ENCODE assay signal across 21 mouse cellular contexts in the genomic region with DNA sequence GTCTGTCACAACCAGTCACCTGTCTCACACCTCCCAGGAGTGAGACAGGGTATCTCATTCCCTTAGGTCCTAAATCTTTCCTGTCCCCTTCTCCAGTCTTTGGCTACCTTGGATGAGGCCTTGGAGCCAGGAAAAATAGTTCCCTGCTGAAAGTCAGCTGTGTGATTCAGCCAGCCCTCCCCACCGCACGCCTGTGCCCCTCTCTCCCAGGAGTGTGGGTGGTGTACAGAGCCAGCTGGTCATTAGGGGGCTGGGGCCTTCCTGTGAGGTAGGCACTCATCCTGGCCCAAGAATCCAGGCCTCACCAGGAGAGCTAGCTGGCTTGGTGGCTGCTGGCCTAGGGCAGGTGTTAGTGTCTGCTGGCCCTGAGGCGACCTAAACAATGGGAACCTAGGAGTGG. TPM values are rescaled to one million over a fixed set of nuclear protein-coding genes. Genes with fewer than 3 reads are reported as not detected.
DNase-seq lines count a peak whose midpoint lies in the region; ATAC-seq and TF ChIP-seq lines count a peak whose summit lies in the region.
"Had no signal": no experiment of that assay in that cellular context is flagged by ENCODE, and none has a peak within 500 bp of the region (broad histone marks: within the 10 kb centered on the region; RNA-seq: fewer than 3 reads in every experiment).

No protein-coding gene starts in this region.

- H3ac ChIP-seq in myocyte (ENCODE audit: control insufficient read depth, insufficient read length), result no peak overlapping the region

- no peak for ATAC-seq in kidney, embryonic 16.5 days (ENCODE audit: low FRiP score, low TSS enrichment)
- ATAC-seq in midbrain, embryonic 11.5 days (ENCODE audit: low FRiP score), result no peak
- ATAC-seq in liver, embryonic 11.5 days (replicated peaks; ENCODE audit: low FRiP score), result no peak
- ATAC-seq: midbrain, embryonic 13.5 days had no signal

- TF ChIP-seq POLR2A in myocyte (IDR thresholded peaks at IDR 0.05; ENCODE audit: insufficient read length, low read depth), result no peak

- peaks cover 4% of the 10 kb centered on the region for H3K4me1 ChIP-seq in kidney, embryonic 16.5 days (ENCODE audit: insufficient read depth, low read length)
- H3K4me1 ChIP-seq in midbrain, embryonic 11.5 days (ENCODE audit: control insufficient read depth, insufficient read depth, low read length), result no peaks in the 10 kb centered on the region
- peaks cover 9% of the 10 kb centered on the region for H3K4me1 ChIP-seq in liver, embryonic 11.5 days (replicated peaks; ENCODE audit: control insufficient read depth, insufficient read depth, low read length)
- H3K4me1 ChIP-seq: embryonic facial prominence, embryonic 12.5 days had no signal

- WGBS in kidney, embryonic 16.5 days, result 56% methylated on average over 3 of the region's 3 CpGs
- WGBS in midbrain, embryonic 11.5 days, result 83% methylated on average over 3 of the region's 3 CpGs
- 86% methylated on average over 3 of the region's 3 CpGs for WGBS in liver, embryonic 11.5 days

- H3K79me2 ChIP-seq in myocyte (ENCODE audit: control insufficient read depth, insufficient read depth), result peaks cover 56% of the 10 kb centered on the region

- H3K27me3 ChIP-seq in kidney, embryonic 16.5 days (ENCODE audit: insufficient read depth, low read length), result no peaks in the 10 kb centered on the region
- H3K27me3 ChIP-seq in myocyte (ENCODE audit: control insufficient read depth, insufficient read depth, insufficient read length), result no peaks in the 10 kb centered on the region
- no peaks in the 10 kb centered on the region for H3K27me3 ChIP-seq in midbrain, embryonic 11.5 days (ENCODE audit: control insufficient read depth, insufficient read depth, low read length)
- H3K27me3 ChIP-seq in liver, embryonic 11.5 days (replicated peaks; ENCODE audit: control insufficient read depth, insufficient read depth, low read length), result no peaks in the 10 kb centered on the region
- H3K27me3 ChIP-seq: embryonic facial prominence, embryonic 12.5 days; hindbrain, embryonic 13.5 days; midbrain, embryonic 13.5 days had no signal

- H3K9ac ChIP-seq in kidney, embryonic 16.5 days (replicated peaks; ENCODE audit: low read length), result no peak overlapping the region
- H3K9ac ChIP-seq in midbrain, embryonic 11.5 days (ENCODE audit: low read length), result no peak overlapping the region
- H3K9ac ChIP-seq in liver, embryonic 11.5 days (ENCODE audit: low read depth, low read length), result no peak overlapping the region
- H3K9ac ChIP-seq: embryonic facial prominence, embryonic 12.5 days; midbrain, embryonic 13.5 days had no signal

- peaks cover 31% of the 10 kb centered on the region for H3K36me3 ChIP-seq in kidney, embryonic 16.5 days (ENCODE audit: insufficient read depth, low read length)
- H3K36me3 ChIP-seq in myocyte (ENCODE audit: control insufficient read depth, insufficient read depth), result peaks cover 40% of the 10 kb centered on the region
- peaks cover 22% of the 10 kb centered on the region for H3K36me3 ChIP-seq in midbrain, embryonic 11.5 days (ENCODE audit: control insufficient read depth, insufficient read depth, low read length)
- peaks cover 30% of the 10 kb centered on the region for H3K36me3 ChIP-seq in liver, embryonic 11.5 days (ENCODE audit: control insufficient read depth, insufficient read depth, low read length)

- DNase-seq in cerebellum, postnatal 25 days, result peak; percentile 18 to 22
- no peak for DNase-seq in cerebellum, postnatal 36 days
- DNase-seq in kidney, adult 18-20 months, result no peak
- peak; percentile 49 for DNase-seq in adrenal gland, postnatal 25 days
- DNase-seq in midbrain, embryonic 11.5 days (ENCODE audit: low spot score, missing footprints), result no peak
- no peak for DNase-seq in liver, embryonic 11.5 days (ENCODE audit: low spot score)
- DNase-seq: B cell, adult 2 months; kidney, adult 8-10 months; lung, postnatal 36 days; spleen, adult 18-20 months had no signal

- peak overlapping the region; percentile 66; the same call in 1 of the 2 replicates for H3K27ac ChIP-seq in kidney, embryonic 16.5 days (ENCODE audit: low read length)
- H3K27ac ChIP-seq in midbrain, embryonic 11.5 days (ENCODE audit: low read depth, low read length), result no peak overlapping the region
- H3K27ac ChIP-seq in liver, embryonic 11.5 days (ENCODE audit: low read depth, low read length), result no peak overlapping the region
- H3K27ac ChIP-seq: embryonic facial prominence, embryonic 12.5 days; hindbrain, embryonic 13.5 days; midbrain, embryonic 13.5 days had no signal

- no peak overlapping the region for H3K4me2 ChIP-seq in kidney, embryonic 16.5 days (replicated peaks; ENCODE audit: low read depth, low read length)
- peak overlapping the region; percentile 60 for H3K4me2 ChIP-seq in myocyte (ENCODE audit: low read depth)
- no peak overlapping the region for H3K4me2 ChIP-seq in midbrain, embryonic 11.5 days
- no peak overlapping the region for H3K4me2 ChIP-seq in liver, embryonic 11.5 days
- H3K4me2 ChIP-seq: embryonic facial prominence, embryonic 12.5 days; hindbrain, embryonic 13.5 days; midbrain, embryonic 13.5 days had no signal

- H3K4me3 ChIP-seq in kidney, embryonic 16.5 days (ENCODE audit: low read length), result no peak overlapping the region
- no peak overlapping the region for H3K4me3 ChIP-seq in myocyte
- no peak overlapping the region for H3K4me3 ChIP-seq in midbrain, embryonic 11.5 days (ENCODE audit: low read depth, low read length)
- no peak overlapping the region for H3K4me3 ChIP-seq in liver, embryonic 11.5 days (ENCODE audit: low read depth, low read length)
- H3K4me3 ChIP-seq: embryonic facial prominence, embryonic 12.5 days; hindbrain, embryonic 13.5 days; midbrain, embryonic 13.5 days had no signal

- no peaks in the 10 kb centered on the region for H3K9me3 ChIP-seq in kidney, embryonic 16.5 days (ENCODE audit: low read length)
- H3K9me3 ChIP-seq in midbrain, embryonic 11.5 days (ENCODE audit: control insufficient read depth, low read length), result no peaks in the 10 kb centered on the region
- no peaks in the 10 kb centered on the region for H3K9me3 ChIP-seq in liver, embryonic 11.5 days (ENCODE audit: control insufficient read depth, low read length)
- H3K9me3 ChIP-seq: embryonic facial prominence, embryonic 12.5 days; G1E; hindbrain, embryonic 13.5 days; midbrain, embryonic 13.5 days had no signal

TF ChIP-seq in myocyte, 11 proteins besides CTCF, POLR2A, EP300 and RAD21:
- TF ChIP-seq MYOD1 (IDR thresholded peaks at IDR 0.05; ENCODE audit: control insufficient read depth in 1 of 3, insufficient read length in 2 of 3, low read depth in 2 of 3) (peak in 1 of 3 experiments; percentile 82), REST (IDR thresholded peaks at IDR 0.05; ENCODE audit: insufficient read depth, insufficient read length) (no peak), USF1 (IDR thresholded peaks at IDR 0.05; ENCODE audit: low read depth) (no peak), POLR2AphosphoS2 (IDR thresholded peaks at IDR 0.05; ENCODE audit: insufficient read length, low read depth) (no peak), TCF3 (IDR thresholded peaks at IDR 0.05; ENCODE audit: insufficient read length, low read depth) (no peak), MAX (IDR thresholded peaks at IDR 0.05; ENCODE audit: low read depth) (no peak), MYOG (IDR thresholded peaks at IDR 0.05; ENCODE audit: control insufficient read depth in 1 of 3, insufficient read depth in 1 of 3, insufficient read length in 2 of 3, low read depth in 2 of 3) (peak in 1 of 3 experiments; percentile 62)

RNA-seq across cellular contexts. Expression of a gene that starts 12.2 kb away (rescaled TPM):
- 0.45 TPM in 2 replicates for polyA plus RNA-seq in kidney, embryonic 16.5 days (2015; fragmentation: Nextera tagmentation; extraction: Ambion mirVana)
- 1.5 and 2.9 TPM in 2 replicates for total RNA-seq in adrenal gland, postnatal 25 days (2021)
- polyA plus RNA-seq in myocyte (2012; fragmentation: generic; extraction: Trizol), result 0.55 TPM
- 0.05 and 0.21 TPM in 2 replicates for polyA plus RNA-seq in midbrain, embryonic 11.5 days (2014; fragmentation: Nextera tagmentation; extraction: Ambion mirVana)
- polyA plus RNA-seq in liver, embryonic 11.5 days (2014; fragmentation: Nextera tagmentation; extraction: Ambion mirVana), result 0.16 and 0.23 TPM in 2 replicates

RNA-seq across cellular contexts. Expression of a gene that starts 13.5 kb away (rescaled TPM):
- 15.8 and 16.0 TPM in 2 replicates for polyA plus RNA-seq in kidney, embryonic 16.5 days (2015; fragmentation: Nextera tagmentation; extraction: Ambion mirVana)
- 9.6 and 18.1 TPM in 2 replicates for total RNA-seq in adrenal gland, postnatal 25 days (2021)
- 14.7 TPM for polyA plus RNA-seq in myocyte (2012; fragmentation: generic; extraction: Trizol)
- polyA plus RNA-seq in midbrain, embryonic 11.5 days (2014; fragmentation: Nextera tagmentation; extraction: Ambion mirVana), result 2.9 and 3.5 TPM in 2 replicates
- polyA plus RNA-seq in liver, embryonic 11.5 days (2014; fragmentation: Nextera tagmentation; extraction: Ambion mirVana), result 10.5 and 11.7 TPM in 2 replicates

RNA-seq across cellular contexts. Expression of a gene that starts 15.0 kb away (rescaled TPM):
- polyA plus RNA-seq in kidney, embryonic 16.5 days (2015; fragmentation: Nextera tagmentation; extraction: Ambion mirVana), result 43.8 and 46.2 TPM in 2 replicates
- 51.1 and 52.2 TPM in 2 replicates for total RNA-seq in adrenal gland, postnatal 25 days (2021)
- polyA plus RNA-seq in myocyte (2012; fragmentation: generic; extraction: Trizol), result 22.6 TPM
- polyA plus RNA-seq in midbrain, embryonic 11.5 days (2014; fragmentation: Nextera tagmentation; extraction: Ambion mirVana), result 49.2 and 51.7 TPM in 2 replicates
- 21.4 and 21.7 TPM in 2 replicates for polyA plus RNA-seq in liver, embryonic 11.5 days (2014; fragmentation: Nextera tagmentation; extraction: Ambion mirVana)

RNA-seq across cellular contexts. Expression of a gene that starts 28.3 kb away (rescaled TPM):
- polyA plus RNA-seq in kidney, embryonic 16.5 days (2015; fragmentation: Nextera tagmentation; extraction: Ambion mirVana), result not detected in 2 replicates
- not detected in 2 replicates for total RNA-seq in adrenal gland, postnatal 25 days (2021)
- polyA plus RNA-seq in myocyte (2012; fragmentation: generic; extraction: Trizol), result not detected
- polyA plus RNA-seq in midbrain, embryonic 11.5 days (2014; fragmentation: Nextera tagmentation; extraction: Ambion mirVana), result not detected in 2 replicates
- polyA plus RNA-seq in liver, embryonic 11.5 days (2014; fragmentation: Nextera tagmentation; extraction: Ambion mirVana), result not detected in 2 replicates
- total RNA-seq: G1E; layer of hippocampus, postnatal 10 days; left cerebral cortex, postnatal 4 days had no signal
- polyA plus RNA-seq: embryonic facial prominence, embryonic 12.5 days; forebrain, embryonic 11.5 days; G1E; hindbrain, embryonic 13.5 days; liver, embryonic 16.5 days; midbrain, embryonic 13.5 days; neural tube, embryonic 11.5 days had no signal

RNA-seq across cellular contexts. Expression of a gene that starts 33.6 kb away (rescaled TPM):
- polyA plus RNA-seq in kidney, embryonic 16.5 days (2015; fragmentation: Nextera tagmentation; extraction: Ambion mirVana), result 42.6 and 44.2 TPM in 2 replicates
- total RNA-seq in adrenal gland, postnatal 25 days (2021), result 39.7 and 47.3 TPM in 2 replicates
- polyA plus RNA-seq in myocyte (2012; fragmentation: generic; extraction: Trizol), result 28.3 TPM
- 23.6 and 25.7 TPM in 2 replicates for polyA plus RNA-seq in midbrain, embryonic 11.5 days (2014; fragmentation: Nextera tagmentation; extraction: Ambion mirVana)
- polyA plus RNA-seq in liver, embryonic 11.5 days (2014; fragmentation: Nextera tagmentation; extraction: Ambion mirVana), result 24.2 and 25.6 TPM in 2 replicates

Comparison
In these comparisons a context has a peak if more than half of its experiments do, and no peak if none do; other contexts are left out.
1. DNase-seq: peak in cerebellum, postnatal 25 days (2 of 2) and adrenal gland, postnatal 25 days (single experiment); none in cerebellum, postnatal 36 days (0 of 2), kidney, adult 18-20 months (single experiment), midbrain, embryonic 11.5 days (single experiment) and liver, embryonic 11.5 days (single experiment).